Mouse (Mus musculus) liver, postnatal 0 days (tissue): ENCODE measurements around the gene Cox4i2.

Source experiments
- CTCF ChIP-seq: sonication (generic); IDR thresholded peaks from 2 replicates; pipeline ENCODE4 v1.5.1; 2016; ENCODE audit warnings: antibody characterized with exemption, low read depth
- EP300 ChIP-seq: IDR thresholded peaks from 2 replicates; pipeline ENCODE4 v1.6.1; 2016; ENCODE audit warnings: antibody characterized with exemption, low read depth, mild to moderate bottlenecking

- TF ChIP-seq EP300, result no peak
- no peak for TF ChIP-seq CTCF
These were observed 46.8 kb downstream of the Cox4i2 start for GRCm38 (mm10) chr2:152800762-152801113.
